Mouse (Mus musculus) urinary bladder, postnatal 14 days (tissue): Measurements from ENCODE around the gene Prmt9.

ENCODE experiments used
- DNase-seq: peaks from one replicate; pipeline ENCODE4 v3.0.0; 2021; ENCODE audit warnings: low spot score

Prmt9 gene

GRCm38 (mm10) chr8:77534358-77534992 lies 14.7 kb upstream of the Prmt9 start:
- DNase-seq, result no peak

GRCm38 (mm10) chr8:77535026-77535595 lies 14.1 kb upstream of the Prmt9 start:
- peak; percentile 56 for DNase-seq

- no peak for DNase-seq
Measured at GRCm38 (mm10) chr8:77536821-77537220, 12.4 kb upstream of the Prmt9 start.

GRCm38 (mm10) chr8:77538256-77538655 lies 10.9 kb upstream of the Prmt9 start:
- DNase-seq, result no peak

GRCm38 (mm10) chr8:77543152-77543777 lies 5.9 kb upstream of the Prmt9 start:
- DNase-seq, result no peak

- no peak for DNase-seq
Measured at GRCm38 (mm10) chr8:77544428-77544827, 4.8 kb upstream of the Prmt9 start.

- no peak for DNase-seq
Measured at GRCm38 (mm10) chr8:77545616-77546015, 3.6 kb upstream of the Prmt9 start.

GRCm38 (mm10) chr8:77549881-77550580 lies 834 bp downstream of the Prmt9 start:
- DNase-seq, result peak; percentile 20

GRCm38 (mm10) chr8:77552491-77552890 lies 3.3 kb downstream of the Prmt9 start:
- no peak for DNase-seq

- no peak for DNase-seq
Measured at GRCm38 (mm10) chr8:77561441-77561840, 12.2 kb downstream of the Prmt9 start.

GRCm38 (mm10) chr8:77574229-77574628 lies 25.0 kb downstream of the Prmt9 start:
- DNase-seq, result no peak

GRCm38 (mm10) chr8:77577674-77578073 lies 28.5 kb downstream of the Prmt9 start:
- no peak for DNase-seq

GRCm38 (mm10) chr8:77584174-77584573 lies 35.0 kb downstream of the Prmt9 start:
- no peak for DNase-seq

GRCm38 (mm10) chr8:77609621-77610020 lies 60.4 kb downstream of the Prmt9 start:
- DNase-seq, result no peak

GRCm38 (mm10) chr8:77610374-77610969 lies 61.3 kb downstream of the Prmt9 start, which contains the start of gene Tmem184c:
Tmem184c (minus strand) TSS chr8:77610698.
- peak; percentile 97 for DNase-seq

GRCm38 (mm10) chr8:77617916-77618315 lies 68.7 kb downstream of the Prmt9 start:
- DNase-seq, result peak; percentile 42

GRCm38 (mm10) chr8:77623677-77624209 lies 74.5 kb downstream of the Prmt9 start:
- no peak for DNase-seq

GRCm38 (mm10) chr8:77629858-77630537 lies 80.8 kb downstream of the Prmt9 start:
- peak; percentile 87 for DNase-seq

- DNase-seq, result no peak
Measured at GRCm38 (mm10) chr8:77630691-77631090, 81.5 kb downstream of the Prmt9 start.
